Mouse (Mus musculus) neutrophil, adult 65 days (primary cell): ENCODE results near the gene Blnk. TPM values are rescaled to one million over a fixed set of nuclear protein-coding genes. Genes with fewer than 3 reads are reported as not detected.

Experiments used
- total RNA-seq: library from RNA; stranded (reverse); gene quantifications from 2 replicates; pipeline ENCODE4 v1.2.4, GENCODE M21; 2023

The Blnk gene
- total RNA-seq = 3.3 and 9.8 TPM in 2 replicates

DNA sequence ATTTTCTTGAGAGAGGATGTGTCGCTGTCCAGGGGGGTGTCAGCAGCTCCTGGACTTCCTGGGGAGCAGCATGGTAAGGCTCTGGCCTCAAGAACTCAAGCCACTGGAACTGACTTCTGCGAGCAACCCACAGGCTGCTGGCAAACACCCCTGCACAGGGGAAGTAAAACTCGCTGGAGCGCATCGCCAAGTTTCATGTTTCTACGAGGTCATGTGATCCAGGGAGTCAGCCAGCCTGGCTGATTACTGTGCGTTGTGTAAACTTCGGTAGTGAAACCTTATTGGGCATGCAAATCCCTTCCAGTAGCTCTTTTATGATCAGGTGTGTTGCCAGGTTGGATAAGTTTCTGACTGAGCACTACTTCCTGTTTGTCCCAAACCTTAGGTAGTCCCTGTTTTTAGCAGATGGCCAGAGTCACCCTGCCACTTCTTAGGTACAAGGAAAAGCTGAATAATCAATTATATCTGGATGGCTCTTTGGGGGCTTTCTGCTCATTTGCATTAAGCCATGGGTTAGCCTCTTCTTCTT, at the start of gene Blnk:
Gene Blnk, minus strand, starts transcription at position 479 of the 529 bp plus-strand sequence.

DNA sequence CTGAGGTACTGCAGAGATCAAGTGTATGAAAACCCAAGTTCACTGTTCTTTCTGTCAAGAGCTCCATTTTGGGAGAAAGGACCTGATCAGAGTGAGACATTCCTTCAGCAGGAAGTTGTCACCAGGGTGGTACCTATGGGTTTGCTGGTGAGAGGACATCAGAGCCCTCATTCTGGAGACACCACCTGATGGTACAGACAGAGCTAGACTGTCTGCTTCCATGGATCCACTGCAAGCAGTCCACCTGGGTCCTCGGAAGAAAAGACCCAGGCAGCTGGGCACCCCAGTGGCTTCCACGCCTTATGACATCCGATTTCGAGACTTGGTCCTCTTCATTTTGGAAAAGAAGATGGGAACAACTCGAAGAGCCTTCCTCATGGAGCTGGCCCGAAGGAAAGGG, 34.9 kb upstream of the Blnk start, which contains the start of gene Dntt:
Gene Dntt, plus strand, starts transcription at position 57 of the 400 bp plus-strand sequence.

GRCm38 (mm10) chr19:40894519-40895392, 99.6 kb downstream of the Blnk start, which contains the start of gene Zfp518a:
Zfp518a (plus strand) TSS chr19:40894705.

Other genes starting within 250 kb of the Blnk start
- not detected in 2 replicates for gene Cc2d2b, start 245.8 kb downstream of the Blnk start, total RNA-seq
- gene Ccnj, start 163.3 kb downstream of the Blnk start, total RNA-seq = 4.1 and 4.9 TPM in 2 replicates
- 21.8 and 24.2 TPM in 2 replicates for gene Zfp518a, start 99.8 kb downstream of the Blnk start, total RNA-seq
- 0.95 and 1.2 TPM in 2 replicates for gene Dntt, start 34.7 kb upstream of the Blnk start, total RNA-seq
- not detected in 2 replicates for gene Opalin, start 82.6 kb upstream of the Blnk start, total RNA-seq
- gene Tll2, start 212.3 kb upstream of the Blnk start, total RNA-seq = not detected in 2 replicates